Mouse (Mus musculus) right cerebral cortex, postnatal 10 days (tissue): Measurements from ENCODE around the gene Elmo1.

Source experiments
- DNase-seq, 2 experiments: peaks; one replicate each; pipeline ENCODE4 v3.0.0; 2021; ENCODE audit warnings: low spot score in 2 of 2

Elmo1 gene

GRCm38 (mm10) chr13:20094916-20095700 lies 4.7 kb downstream of the Elmo1 start:
- no peak for DNase-seq

GRCm38 (mm10) chr13:20097006-20097617 lies 6.7 kb downstream of the Elmo1 start:
- no peak for DNase-seq

- DNase-seq = no peak
These were observed 7.7 kb downstream of the Elmo1 start for GRCm38 (mm10) chr13:20097934-20098593.

- DNase-seq = no peak
These were observed 8.2 kb downstream of the Elmo1 start for GRCm38 (mm10) chr13:20098594-20098965.

GRCm38 (mm10) chr13:20099546-20099945 lies 9.2 kb downstream of the Elmo1 start:
- peak; percentile 48 to 64 for DNase-seq

- DNase-seq = no peak
These were observed 10.0 kb downstream of the Elmo1 start for GRCm38 (mm10) chr13:20100357-20100756.

- no peak for DNase-seq
These were observed 11.3 kb downstream of the Elmo1 start for GRCm38 (mm10) chr13:20101691-20102090.

GRCm38 (mm10) chr13:20104791-20105190 lies 14.4 kb downstream of the Elmo1 start:
- no peak for DNase-seq

- no peak for DNase-seq
These were observed 15.6 kb downstream of the Elmo1 start for GRCm38 (mm10) chr13:20105996-20106395.

- no peak for DNase-seq
These were observed 17.6 kb downstream of the Elmo1 start for GRCm38 (mm10) chr13:20107953-20108498.

- peak in 1 of 2 experiments; percentile 38 for DNase-seq
These were observed 18.6 kb downstream of the Elmo1 start for GRCm38 (mm10) chr13:20108956-20109355.

GRCm38 (mm10) chr13:20109446-20109845 lies 19.1 kb downstream of the Elmo1 start:
- no peak for DNase-seq

GRCm38 (mm10) chr13:20109987-20110680 lies 19.7 kb downstream of the Elmo1 start:
- DNase-seq = no peak

- no peak for DNase-seq
These were observed 20.9 kb downstream of the Elmo1 start for GRCm38 (mm10) chr13:20111256-20111800.

- no peak for DNase-seq
These were observed 24.9 kb downstream of the Elmo1 start for GRCm38 (mm10) chr13:20115131-20115907.

- no peak for DNase-seq
These were observed 25.6 kb downstream of the Elmo1 start for GRCm38 (mm10) chr13:20116019-20116418.

- peak in 1 of 2 experiments; percentile 34 for DNase-seq
These were observed 26.6 kb downstream of the Elmo1 start for GRCm38 (mm10) chr13:20116868-20117510.

- no peak for DNase-seq
These were observed 27.3 kb downstream of the Elmo1 start for GRCm38 (mm10) chr13:20117691-20118090.

- DNase-seq = no peak
These were observed 28.5 kb downstream of the Elmo1 start for GRCm38 (mm10) chr13:20118909-20119308.

- DNase-seq = no peak
These were observed 30.3 kb downstream of the Elmo1 start for GRCm38 (mm10) chr13:20120723-20121122.
